Mouse (Mus musculus): ENCODE results near the gene Cs.
A peak's percentile ranks its signal among the peaks of the same experiment; 100 is the strongest.

The Cs gene

DNA sequence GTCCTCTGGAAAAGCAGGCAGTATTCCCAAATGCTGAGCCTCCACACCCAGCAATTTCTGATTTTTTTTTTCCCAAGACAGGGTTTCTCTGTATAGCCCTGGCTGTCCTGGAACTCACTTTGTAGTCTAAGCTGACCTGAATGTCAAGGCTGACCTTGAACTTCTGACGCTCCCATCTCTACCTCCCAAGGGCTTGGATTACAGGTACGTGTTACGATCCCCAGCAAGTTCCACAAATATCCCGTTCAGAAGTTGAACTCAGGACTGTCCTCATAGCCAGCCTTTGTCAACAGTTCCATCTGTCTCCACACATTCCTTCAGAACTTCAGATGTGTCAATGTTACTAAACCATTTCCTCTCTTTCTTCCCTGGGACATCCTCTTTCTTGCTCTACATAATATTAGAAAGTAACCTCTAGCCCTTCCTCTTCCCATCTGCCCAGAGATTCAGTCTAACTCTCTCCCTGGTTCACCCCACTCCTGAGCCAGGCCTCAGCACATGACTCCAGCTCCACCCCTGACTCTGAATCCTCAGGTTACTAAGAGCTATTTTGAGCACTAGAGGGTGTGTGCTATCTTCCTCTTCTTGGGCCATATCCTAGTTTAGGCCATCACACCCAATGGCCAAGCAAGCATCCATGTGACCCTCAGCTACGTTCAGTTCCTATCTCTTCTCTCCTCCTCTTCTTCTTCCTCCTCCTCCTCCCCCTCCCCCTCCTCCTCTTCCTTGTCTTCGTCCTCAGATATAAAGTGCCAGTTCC is 35.6 kb downstream of the Cs start:
- no peak for DNase-seq (ENCODE audit: low spot score in 2 of 2)

DNA sequence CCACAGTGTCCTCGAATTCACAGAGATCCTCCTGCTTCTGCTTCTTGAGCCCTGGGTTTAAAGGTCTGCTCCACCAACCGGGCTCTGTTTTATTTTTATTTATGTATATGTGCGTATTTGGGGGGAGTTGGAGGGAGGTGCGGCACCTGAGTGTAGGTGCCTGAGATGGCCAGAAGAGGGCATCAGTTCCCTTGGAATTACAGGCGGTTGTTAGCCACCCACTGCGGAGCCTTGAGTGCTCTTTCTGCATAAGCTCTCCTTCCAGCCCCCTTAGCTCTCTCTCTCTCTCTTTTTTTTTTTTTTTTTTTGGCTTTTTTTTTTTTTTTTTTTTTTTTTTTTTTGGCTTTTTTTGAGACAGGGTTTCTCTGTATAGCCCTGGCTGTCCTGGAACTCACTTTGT is 36.9 kb downstream of the Cs start:
- no peak for DNase-seq (ENCODE audit: low spot score in 2 of 2)

DNA sequence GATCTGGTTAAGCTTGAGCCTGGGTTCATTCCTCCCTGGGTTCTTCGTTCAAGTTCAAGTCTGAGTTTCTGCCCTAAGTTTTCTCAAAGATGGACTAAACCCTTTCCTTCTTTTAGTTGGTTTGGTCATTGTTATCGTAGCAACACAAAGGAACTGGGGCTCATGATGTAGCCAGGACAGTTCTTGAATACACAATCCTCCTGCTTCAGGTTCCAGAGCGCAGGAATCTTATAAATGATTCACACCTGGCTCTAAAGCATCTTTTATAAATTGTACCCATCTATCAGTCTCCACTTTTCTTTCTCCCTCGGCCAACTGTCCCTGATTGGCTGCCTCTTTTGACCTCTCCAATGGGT is 38.5 kb downstream of the Cs start:
- DNase-seq (ENCODE audit: low spot score in 2 of 2), result no peak

DNA sequence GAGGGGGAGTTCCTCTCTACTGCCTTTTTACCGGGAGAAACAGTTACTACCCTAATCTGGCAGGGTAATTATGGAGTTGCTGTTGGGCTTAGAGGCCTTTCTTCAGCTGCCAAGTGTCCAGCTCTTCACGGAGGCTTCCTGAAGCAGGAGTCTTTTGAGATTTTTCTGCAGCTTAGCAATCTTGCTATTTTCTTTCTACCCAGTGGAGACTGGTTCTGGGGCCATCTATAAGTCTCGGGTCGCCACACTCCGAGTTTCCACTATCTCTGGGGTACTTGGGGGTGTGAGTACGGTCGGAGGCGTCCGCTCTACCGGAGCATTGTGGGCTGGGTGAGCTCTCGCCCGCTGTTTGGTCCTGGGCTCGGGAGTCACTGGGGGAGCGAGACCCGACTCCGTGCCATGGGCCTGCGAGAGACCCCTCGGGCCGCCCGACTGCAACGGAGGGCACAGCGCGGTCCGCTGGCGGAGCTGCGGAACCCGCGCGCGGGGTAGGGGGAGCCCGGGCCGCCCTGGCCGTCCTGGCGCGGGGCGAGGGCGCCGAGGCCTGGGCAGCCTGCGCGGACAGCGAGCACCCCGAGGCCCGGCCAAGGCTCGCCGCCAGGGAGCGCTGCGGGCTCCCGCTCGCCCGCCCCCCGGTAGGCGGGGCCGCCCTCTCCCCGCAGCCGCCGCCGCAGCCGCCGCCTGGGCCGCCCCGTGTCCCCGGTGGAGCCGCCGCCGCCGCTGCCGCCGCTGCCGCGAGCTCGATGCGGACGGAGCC is 39.1 kb downstream of the Cs start, which contains the start of gene Ankrd52:
TSS of gene Ankrd52 (plus strand) at position 661 of the 757 bp plus-strand sequence.
- DNase-seq (ENCODE audit: low spot score in 2 of 2), result peak; percentile 77 to 87

DNA sequence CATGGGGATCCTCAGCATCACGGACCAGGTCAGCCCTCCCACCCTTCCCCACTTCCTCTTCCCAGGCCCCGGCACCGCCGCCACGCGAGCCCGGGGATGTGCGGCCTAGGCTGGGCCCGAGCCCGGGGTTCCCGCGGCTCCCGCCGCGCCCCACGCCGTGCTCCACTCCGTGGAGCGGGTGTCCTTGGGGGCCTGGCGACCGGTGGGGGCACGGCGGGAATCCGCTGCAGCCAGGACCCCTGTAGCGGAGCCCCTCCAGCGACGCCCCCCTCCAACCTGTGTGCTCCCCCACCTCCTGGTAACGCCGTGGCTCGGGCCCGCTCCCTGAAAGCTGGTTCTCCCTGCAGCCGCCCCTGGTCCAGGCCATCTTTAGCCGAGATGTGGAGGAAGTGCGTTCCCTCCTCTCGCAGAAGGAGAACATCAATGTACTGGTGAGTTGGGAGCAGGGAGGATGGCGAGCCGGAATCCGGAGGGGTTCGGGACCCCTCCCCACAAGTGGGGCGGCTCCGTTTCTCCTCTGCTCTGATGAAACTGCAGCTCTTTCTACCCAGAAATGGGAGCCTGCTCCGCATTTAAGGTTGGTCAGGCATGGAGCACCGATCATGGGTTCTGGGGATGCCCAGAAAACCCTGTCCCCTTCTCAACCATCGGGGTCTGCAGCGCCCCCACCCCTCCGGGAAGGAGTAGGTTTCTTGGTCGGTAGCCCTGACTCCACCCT is 39.8 kb downstream of the Cs start:
- DNase-seq (ENCODE audit: low spot score in 2 of 2), result no peak

DNA sequence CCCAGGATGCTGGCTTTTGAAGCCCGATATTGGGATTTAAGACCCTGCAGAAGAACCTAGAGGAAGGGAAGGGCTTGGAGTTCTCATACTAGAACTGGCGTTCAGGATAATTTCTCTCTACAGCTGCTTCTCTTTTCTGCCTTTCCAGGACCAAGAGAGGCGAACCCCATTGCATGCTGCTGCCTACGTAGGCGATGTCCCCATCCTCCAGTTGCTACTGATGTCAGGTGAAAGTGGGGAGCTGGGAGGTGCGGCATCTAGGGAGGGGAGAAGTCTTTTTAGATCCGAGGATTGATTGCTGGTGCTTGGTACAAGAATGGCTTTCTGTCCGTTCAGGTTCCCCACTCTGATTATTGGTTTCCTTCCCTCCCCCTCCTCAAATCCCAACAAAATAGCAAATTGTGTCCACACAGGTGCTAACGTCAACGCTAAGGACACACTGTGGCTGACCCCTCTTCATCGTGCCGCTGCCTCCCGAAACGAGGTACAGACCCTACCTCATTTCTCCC is 40.5 kb downstream of the Cs start:
- no peak for DNase-seq (ENCODE audit: low spot score in 2 of 2)

DNA sequence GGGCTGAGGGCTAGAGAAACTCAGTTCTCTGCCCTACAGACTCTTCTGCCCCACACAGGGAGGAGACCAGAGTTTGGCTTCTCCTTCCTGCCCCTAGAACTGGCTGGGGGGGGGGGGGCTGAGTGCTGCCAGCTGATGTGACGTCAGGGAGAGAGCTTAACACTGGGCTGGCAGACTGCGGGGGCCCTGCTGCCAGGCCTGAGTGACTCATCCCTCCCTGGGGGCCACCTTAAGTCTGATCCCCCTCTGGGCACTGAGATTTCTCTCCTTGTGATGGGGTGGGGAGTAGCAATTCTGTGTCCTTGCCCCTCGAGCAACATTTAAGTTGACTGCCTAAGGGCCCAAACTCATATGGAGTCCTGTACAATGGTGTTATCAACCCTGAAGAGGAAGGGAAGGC is 40.9 kb downstream of the Cs start:
- no peak for DNase-seq (ENCODE audit: low spot score in 2 of 2)

DNA sequence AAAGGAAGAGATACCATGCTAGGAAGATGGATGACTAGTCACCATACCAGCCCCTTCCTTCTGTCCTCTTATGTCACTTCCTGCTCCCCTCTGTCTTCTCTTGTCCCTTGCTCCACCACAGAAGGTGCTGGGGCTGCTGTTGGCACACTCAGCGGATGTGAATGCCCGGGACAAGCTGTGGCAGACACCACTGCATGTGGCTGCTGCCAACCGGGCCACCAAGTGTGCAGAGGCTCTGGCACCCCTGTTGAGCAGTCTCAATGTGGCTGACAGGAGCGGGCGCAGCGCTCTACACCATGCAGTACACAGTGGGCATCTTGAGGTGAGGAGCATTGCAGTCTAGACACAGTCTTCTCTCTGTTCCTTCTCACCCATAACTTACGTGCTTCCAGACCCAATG is 41.7 kb downstream of the Cs start:
- DNase-seq (ENCODE audit: low spot score in 2 of 2), result no peak

DNA sequence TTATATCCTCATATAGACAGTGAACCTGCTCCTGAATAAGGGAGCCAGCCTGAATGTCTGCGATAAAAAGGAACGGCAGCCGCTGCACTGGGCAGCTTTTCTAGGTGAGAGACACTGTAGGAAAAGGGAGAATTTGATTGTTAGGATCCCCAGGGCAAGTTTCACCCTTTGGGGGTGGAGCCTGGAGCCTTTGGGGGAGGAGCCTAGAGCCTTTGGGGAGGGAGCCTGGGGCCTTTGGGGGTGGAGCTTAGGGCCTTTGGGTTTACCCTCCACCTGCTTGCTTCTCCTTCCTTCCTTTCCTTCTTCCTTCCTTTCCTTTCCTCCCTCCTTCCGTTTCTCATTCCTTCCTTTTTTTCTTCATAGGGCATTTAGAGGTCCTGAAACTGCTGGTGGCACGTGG is 43.0 kb downstream of the Cs start:
- no peak for DNase-seq (ENCODE audit: low spot score in 2 of 2)

DNA sequence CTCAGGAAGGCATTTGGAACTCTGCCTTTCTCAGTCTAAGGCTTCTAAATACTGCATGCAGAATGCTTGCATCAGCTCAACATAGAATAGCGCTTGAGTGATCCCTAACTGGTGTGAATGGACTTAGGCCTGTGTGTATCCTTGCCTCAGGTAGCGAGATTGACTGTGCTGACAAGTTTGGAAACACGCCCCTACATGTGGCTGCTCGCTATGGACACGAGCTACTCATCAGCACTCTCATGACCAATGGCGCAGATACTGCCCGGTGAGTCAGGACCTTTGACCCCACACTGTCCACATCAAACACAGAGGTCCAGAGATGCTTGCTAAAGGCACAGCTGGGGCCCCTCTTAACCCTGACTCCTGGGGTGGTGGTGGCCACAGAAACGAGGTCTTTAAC is 44.9 kb downstream of the Cs start:
- no peak for DNase-seq (ENCODE audit: low spot score in 2 of 2)

DNA sequence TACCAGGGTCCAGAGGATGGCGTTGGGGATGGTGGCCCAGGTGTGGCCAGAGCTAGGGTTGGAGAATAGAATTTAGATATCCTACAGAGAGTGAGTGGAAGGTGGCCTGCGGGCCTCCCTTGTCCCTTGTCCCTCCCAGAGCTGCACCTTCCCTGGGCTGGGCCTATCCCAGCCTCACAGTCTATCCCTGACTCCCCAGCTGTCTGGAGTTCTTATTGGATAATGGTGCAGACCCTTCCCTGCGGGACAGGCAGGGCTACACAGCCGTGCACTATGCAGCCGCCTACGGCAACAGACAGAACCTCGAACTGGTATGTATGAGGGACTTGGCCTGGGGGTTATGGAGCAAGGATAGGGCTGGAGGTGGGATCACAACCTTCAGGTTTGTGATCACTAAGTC is 48.4 kb downstream of the Cs start:
- no peak for DNase-seq (ENCODE audit: low spot score in 2 of 2)

DNA sequence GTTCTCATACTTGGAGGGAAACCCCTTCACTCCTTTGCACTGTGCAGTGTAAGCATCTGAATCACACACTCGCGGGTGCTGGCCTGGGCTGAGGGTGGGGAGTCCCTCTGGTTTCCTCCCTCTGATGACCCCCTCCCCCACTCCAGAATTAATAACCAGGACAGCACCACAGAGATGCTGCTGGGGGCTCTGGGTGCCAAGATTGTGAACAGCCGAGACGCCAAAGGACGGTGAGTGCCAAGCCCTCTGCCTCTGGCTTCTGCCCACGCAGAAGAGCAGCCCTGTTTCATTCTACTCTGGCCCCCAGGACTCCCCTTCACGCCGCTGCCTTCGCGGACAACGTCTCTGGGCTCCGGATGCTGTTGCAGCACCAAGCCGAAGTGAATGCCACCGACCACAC is 51.4 kb downstream of the Cs start:
- no peak for DNase-seq (ENCODE audit: low spot score in 2 of 2)

DNA sequence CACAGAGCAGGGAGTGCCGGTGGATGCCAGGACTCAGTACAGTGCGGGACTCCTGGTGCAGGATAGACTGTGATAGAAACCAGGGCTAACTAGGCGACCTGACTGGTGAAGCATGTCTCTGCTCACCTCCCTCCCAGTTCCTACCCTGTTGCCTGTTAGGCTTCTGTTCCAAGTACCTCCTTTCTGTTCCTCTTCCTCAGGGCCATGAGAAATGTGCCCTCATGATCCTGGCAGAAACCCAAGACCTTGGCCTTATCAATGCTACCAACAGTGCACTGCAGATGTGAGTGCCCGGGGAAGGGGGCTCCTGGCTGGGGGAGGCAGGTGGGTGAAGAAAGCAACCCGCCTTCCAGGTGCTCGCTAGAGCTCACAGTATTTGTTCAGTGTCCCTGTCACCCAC is 52.0 kb downstream of the Cs start:
- DNase-seq (ENCODE audit: low spot score in 2 of 2), result no peak

DNA sequence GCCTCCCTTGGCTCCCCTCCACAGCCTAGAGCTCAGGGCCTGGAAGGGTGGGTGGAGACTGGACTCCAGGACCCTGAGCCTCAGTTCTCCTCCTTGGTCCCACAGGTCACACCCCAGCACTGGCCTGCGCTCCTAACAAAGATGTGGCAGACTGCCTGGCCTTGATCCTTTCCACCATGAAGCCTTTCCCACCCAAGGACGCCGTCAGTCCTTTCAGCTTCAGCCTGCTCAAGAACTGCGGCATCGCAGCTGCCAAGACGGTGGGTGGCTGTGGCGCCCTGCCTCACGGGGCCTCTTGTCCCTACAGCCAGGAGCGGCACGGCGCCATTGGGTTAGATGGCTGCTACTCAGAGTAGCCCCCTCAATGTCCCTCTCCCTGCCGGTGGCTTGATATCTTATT is 52.8 kb downstream of the Cs start:
- DNase-seq (ENCODE audit: low spot score in 2 of 2), result no peak

DNA sequence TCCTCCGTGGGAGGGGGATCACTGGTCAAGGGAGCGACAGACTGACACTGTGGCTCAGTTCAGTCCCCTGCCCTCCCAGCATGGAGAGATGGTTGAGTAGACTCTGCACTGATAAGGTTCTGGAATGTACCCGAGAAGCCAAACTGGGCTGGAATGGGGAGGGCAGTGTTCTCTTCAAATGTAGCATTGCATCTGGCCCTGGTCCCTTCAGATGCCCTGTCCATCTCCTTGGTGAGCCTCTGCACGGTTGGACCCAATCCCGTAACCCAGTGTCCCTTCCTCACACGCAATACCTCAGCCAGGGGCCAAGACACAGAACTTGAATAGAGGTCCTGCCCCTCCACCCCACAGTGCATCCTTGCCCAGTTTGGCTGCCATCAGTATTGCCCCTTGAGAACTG is 54.3 kb downstream of the Cs start:
- no peak for DNase-seq (ENCODE audit: low spot score in 2 of 2)

DNA sequence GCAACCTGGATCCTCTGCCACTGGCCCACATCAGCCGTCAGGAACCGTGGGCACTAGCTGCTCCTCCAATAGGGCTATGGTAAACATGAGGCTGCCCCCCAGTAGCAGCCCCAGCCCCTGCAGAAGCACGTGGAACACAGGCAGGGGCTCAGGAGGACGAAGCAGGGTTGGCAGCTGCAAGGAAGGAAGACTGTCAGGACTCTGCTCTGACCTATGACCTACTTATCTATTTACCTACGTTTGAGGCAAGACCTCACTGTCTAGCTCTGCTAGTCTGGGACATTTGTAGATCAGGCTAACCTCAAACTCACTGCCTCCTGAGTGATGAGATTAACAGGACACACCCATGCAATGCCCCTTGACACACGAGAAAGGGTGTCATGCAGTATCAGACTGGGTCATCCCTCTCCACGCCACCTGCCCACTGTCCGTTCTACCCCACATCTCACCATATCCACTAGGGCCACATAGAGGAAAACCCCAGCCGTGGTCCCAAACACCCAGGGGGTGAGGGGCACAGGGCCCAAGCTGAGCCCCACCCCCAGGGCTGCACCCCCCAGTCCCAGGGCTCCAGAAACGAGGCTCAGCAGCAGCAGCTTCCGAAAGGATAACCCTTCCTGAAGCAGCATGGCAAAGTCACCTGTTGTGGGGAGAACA is 58.6 kb downstream of the Cs start:
- no peak for DNase-seq (ENCODE audit: low spot score in 2 of 2)

DNA sequence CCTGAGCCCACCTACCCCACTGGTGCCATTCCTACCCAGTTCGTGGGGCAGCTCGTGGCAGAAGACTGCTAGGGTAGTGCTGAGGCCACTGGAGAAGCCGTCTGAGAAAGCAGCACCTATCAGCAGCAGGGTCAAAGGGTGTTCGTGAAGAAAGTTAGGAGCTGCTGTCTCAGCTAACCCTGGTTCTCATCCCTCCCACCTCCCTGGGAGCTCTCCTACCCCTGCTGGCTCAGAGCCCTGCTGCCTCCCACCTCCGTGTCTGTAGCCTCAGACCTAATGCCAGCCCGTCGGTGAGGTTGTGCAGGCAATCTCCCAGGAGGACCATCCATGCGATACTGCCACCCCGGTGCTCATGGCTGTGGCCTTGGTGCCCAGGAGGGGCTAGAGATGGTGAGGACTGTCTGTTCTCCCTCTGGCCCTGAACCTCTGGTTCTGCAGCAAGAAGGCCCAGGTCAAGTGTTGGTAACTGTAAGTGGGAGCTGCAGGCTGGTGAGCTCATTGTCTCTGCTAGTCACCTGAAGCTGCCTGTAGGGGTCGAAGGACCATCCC is 59.3 kb downstream of the Cs start:
- DNase-seq (ENCODE audit: low spot score in 2 of 2), result no peak

DNA sequence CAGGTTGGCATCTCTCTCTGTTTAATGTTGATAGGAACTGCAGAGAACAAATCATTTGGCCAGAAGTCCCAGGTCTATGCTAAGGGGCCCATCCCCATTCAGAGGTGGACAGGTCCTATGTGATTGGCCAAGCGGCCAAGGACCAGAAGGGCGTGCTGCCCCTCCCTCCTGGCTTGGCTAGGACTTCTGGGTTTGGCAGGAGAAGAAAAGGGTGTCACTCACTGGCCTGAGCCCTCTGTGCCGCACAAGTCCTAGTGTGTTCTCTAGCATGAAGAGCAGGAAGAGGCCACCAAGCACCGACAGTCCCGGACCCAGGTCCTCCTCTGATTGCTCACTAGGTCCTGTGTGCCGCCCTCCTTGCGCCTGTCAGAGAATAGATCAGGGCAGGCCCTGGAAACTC is 59.9 kb downstream of the Cs start:
- DNase-seq (ENCODE audit: low spot score in 2 of 2), result no peak

DNA sequence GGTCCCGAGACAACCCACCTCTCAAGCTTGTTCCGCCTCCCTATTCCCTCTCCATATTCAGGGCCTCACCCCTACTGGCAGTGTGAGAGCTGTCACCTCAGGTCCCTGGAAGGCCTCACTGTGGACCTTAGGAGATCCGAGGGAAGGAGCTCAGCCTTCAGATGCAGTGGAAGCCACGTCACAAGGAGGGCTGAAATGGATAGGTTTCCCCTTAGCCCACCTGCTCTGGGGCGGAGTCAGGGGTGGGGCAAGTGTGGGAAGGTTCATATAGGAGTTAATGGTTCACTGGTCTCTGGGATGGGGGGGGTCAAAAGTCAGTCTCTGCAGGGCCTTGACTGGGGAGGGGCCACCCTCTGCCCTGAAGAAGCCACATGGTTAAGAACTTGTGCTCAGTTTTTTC is 62.8 kb downstream of the Cs start:
- DNase-seq (ENCODE audit: low spot score in 2 of 2), result no peak

DNA sequence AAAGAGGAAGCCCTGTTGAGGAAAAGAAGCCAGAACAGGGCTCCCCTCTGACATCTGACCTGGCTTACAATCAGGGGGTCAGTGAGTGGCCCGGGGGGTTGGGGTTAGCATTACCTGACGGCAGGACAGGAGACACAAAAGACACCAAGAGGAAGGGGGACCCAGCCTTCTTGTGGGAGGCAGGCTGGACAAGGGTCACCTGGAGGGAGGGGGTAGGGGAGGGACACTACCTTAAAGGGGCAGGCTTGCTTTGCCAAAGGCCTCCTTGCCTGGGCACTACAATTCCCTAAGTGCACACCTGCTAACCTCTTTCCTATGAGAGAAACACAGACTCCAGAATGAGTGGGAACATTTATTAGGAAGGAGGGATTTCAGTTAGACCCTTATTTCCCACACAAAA is 63.5 kb downstream of the Cs start, which contains the start of gene Slc39a5:
TSS of gene Slc39a5 (minus strand) at position 174 of the 400 bp plus-strand sequence.
- no peak for DNase-seq (ENCODE audit: low spot score in 2 of 2)

DNA sequence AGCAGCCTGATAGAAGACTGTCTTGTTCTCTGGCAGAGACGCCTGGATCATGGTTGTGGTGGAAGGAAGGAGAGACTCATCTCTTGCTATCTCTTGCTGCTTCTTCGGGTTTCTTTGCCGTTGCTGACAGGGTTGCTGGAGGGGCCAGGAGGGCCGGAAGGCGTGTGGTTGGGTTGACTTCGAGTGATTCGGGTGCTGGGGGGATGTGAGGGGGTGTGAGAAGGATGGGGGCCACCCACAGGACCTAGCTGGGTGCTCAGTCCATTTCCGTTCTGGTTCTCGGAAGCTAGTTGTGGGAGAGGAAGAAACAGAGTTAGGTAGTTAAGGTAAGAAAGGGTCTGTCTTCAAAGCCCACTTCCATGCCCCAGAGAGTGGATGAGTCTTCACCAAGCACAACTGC is 64.1 kb downstream of the Cs start:
- no peak for DNase-seq (ENCODE audit: low spot score in 2 of 2)

DNA sequence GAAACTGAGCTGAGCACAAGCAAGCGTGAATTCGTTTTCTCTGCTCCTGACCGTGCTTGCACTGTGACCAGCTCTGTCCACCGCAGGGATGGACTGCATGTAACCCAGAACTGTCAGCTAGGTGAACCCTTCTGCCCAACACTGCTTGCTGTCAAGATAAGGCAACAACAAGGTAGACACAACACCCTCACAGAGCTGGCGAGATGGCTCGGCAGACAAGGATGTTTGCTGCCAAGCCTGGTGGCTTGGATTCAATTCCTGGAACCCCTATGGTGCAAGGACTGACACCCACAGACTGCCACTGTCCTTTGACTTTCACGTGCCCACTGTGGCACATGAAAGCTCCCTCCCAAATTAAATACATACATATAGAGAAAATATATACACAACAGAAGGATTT is 66.4 kb downstream of the Cs start:
- no peak for DNase-seq (ENCODE audit: low spot score in 2 of 2)

All from spleen, postnatal 14 days (tissue).